Mouse (Mus musculus): ENCODE data around the gene Nell1.

Nell1 gene

GRCm38 (mm10) chr7:50629186-50629585, 654.5 kb downstream of the Nell1 start:
- no peaks in the 10 kb centered on the region for H3K36me3 ChIP-seq (ENCODE audit: control insufficient read depth, insufficient read depth, low read length, poor library complexity, severe bottlenecking)
- H3K27me3 ChIP-seq (ENCODE audit: control insufficient read depth, insufficient read depth, low read length, poor library complexity, severe bottlenecking): no peaks in the 10 kb centered on the region
- DNase-seq (ENCODE audit: low read depth, low spot score): no peak

- Histone ChIP-seq H3K36me3 (ENCODE audit: control insufficient read depth, insufficient read depth, low read length, poor library complexity, severe bottlenecking) (no peaks in the 10 kb centered on the region), H3K27me3 (ENCODE audit: control insufficient read depth, insufficient read depth, low read length, poor library complexity, severe bottlenecking) (no peaks in the 10 kb centered on the region)
- DNase-seq (ENCODE audit: low read depth, low spot score): no peak
These were observed 658.5 kb downstream of the Nell1 start for GRCm38 (mm10) chr7:50633147-50633546.

GRCm38 (mm10) chr7:50672266-50672665, 697.6 kb downstream of the Nell1 start:
- Histone ChIP-seq H3K36me3 (ENCODE audit: control insufficient read depth, insufficient read depth, low read length, poor library complexity, severe bottlenecking) (no peaks in the 10 kb centered on the region), H3K27me3 (ENCODE audit: control insufficient read depth, insufficient read depth, low read length, poor library complexity, severe bottlenecking) (no peaks in the 10 kb centered on the region)
- no peak for DNase-seq (ENCODE audit: low read depth, low spot score)

DNA sequence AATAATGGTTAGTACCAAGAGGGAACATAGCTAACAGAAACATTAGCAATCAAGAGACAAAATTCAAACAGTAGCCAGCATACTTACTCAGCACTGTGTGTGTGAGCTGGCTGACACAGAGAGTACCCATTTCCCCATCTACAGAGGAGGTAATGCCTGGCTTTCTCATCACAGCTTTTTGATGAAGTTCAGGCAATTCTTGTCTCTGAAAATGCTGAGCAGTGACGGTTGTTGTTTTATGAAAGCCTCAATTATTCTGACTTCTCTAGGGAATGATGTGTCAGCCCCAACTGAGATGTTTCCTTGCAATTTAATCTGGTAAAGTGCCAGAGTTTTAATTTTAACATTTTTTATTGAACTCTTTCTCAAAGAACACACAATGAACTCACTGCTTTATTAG, 700.8 kb downstream of the Nell1 start:
- DNase-seq (ENCODE audit: low read depth, low spot score): no peak
- H3K27me3 ChIP-seq (ENCODE audit: control insufficient read depth, insufficient read depth, low read length, poor library complexity, severe bottlenecking): no peaks in the 10 kb centered on the region
- H3K36me3 ChIP-seq (ENCODE audit: control insufficient read depth, insufficient read depth, low read length, poor library complexity, severe bottlenecking): no peaks in the 10 kb centered on the region

DNA sequence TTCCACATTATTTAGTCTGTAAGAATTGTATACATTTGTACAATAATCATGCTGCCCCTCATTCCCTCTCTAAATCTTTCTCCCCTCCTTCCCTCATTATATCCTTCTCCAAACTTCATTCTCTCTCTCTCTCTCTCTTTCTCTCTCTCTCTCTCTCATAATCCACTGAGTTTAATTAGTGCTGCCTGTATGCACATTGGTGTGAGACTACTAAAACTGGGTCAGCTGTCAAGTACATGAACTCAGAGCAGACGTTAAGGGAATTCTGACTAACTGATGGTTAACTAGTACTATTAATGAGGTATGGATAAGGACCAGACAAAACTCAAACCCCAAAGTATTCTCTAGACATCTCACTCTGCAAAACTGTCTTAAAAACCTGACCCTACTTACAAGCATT, 702.8 kb downstream of the Nell1 start:
- no peak for DNase-seq (ENCODE audit: low read depth, low spot score)
- H3K36me3 ChIP-seq (ENCODE audit: control insufficient read depth, insufficient read depth, low read length, poor library complexity, severe bottlenecking): no peaks in the 10 kb centered on the region
- H3K27me3 ChIP-seq (ENCODE audit: control insufficient read depth, insufficient read depth, low read length, poor library complexity, severe bottlenecking): no peaks in the 10 kb centered on the region

- H3K27me3 ChIP-seq (ENCODE audit: control insufficient read depth, insufficient read depth, low read length, poor library complexity, severe bottlenecking): no peaks in the 10 kb centered on the region
- DNase-seq (ENCODE audit: low read depth, low spot score): no peak
- H3K36me3 ChIP-seq (ENCODE audit: control insufficient read depth, insufficient read depth, low read length, poor library complexity, severe bottlenecking): no peaks in the 10 kb centered on the region
These were observed 711.7 kb downstream of the Nell1 start for GRCm38 (mm10) chr7:50686337-50686736.

- Histone ChIP-seq H3K36me3 (ENCODE audit: control insufficient read depth, insufficient read depth, low read length, poor library complexity, severe bottlenecking) (no peaks in the 10 kb centered on the region), H3K27me3 (ENCODE audit: control insufficient read depth, insufficient read depth, low read length, poor library complexity, severe bottlenecking) (no peaks in the 10 kb centered on the region)
- no peak for DNase-seq (ENCODE audit: low read depth, low spot score)
These were observed 750.5 kb downstream of the Nell1 start for GRCm38 (mm10) chr7:50725166-50725565.

DNA sequence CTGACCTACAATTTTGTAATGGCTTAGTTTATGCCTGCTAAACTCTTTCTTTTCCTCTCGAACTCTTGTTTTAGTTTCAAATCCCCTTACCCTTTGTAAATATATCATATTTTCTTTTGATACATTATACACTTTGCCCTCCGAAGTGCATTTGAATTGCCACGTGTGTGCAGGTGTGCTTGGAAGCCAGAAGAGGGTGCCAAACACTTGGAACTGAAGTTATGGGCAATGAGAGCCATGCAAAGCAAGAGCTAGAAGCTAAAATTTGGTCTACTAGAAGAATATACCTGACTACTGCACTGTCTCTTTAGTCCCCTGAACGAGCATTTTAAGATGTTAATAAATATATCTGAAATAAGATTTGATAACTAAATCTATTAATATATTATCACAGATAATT, 756.3 kb downstream of the Nell1 start:
- DNase-seq (ENCODE audit: low read depth, low spot score): no peak
- Histone ChIP-seq H3K36me3 (ENCODE audit: control insufficient read depth, insufficient read depth, low read length, poor library complexity, severe bottlenecking) (no peaks in the 10 kb centered on the region), H3K27me3 (ENCODE audit: control insufficient read depth, insufficient read depth, low read length, poor library complexity, severe bottlenecking) (no peaks in the 10 kb centered on the region)

DNA sequence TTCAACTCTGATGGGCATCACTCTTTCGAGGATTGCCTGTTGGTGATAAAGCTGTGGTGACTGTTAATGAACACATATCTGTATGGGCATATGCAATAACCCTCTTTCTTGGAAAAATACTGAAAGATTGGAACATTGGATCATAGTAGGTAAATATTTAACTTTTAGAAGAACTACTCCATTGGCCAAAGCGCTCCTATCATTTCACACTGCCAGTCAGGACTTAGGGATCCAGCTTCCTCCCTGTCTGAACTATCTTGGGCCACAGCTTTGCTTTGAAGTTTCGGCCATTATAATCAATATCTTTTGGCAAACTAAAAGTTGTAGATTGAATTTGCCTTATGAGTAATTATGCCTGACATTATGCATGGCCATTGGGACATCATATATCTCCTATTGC, 780.9 kb downstream of the Nell1 start:
- H3K36me3 ChIP-seq (ENCODE audit: control insufficient read depth, insufficient read depth, low read length, poor library complexity, severe bottlenecking): no peaks in the 10 kb centered on the region
- no peak for DNase-seq (ENCODE audit: low read depth, low spot score)
- no peaks in the 10 kb centered on the region for H3K27me3 ChIP-seq (ENCODE audit: control insufficient read depth, insufficient read depth, low read length, poor library complexity, severe bottlenecking)

- Histone ChIP-seq H3K27me3 (ENCODE audit: control insufficient read depth, insufficient read depth, low read length, poor library complexity, severe bottlenecking) (no peaks in the 10 kb centered on the region), H3K36me3 (ENCODE audit: control insufficient read depth, insufficient read depth, low read length, poor library complexity, severe bottlenecking) (no peaks in the 10 kb centered on the region)
- no peak for DNase-seq (ENCODE audit: low read depth, low spot score)
These were observed 781.7 kb downstream of the Nell1 start for GRCm38 (mm10) chr7:50756409-50756808.

- H3K36me3 ChIP-seq (ENCODE audit: control insufficient read depth, insufficient read depth, low read length, poor library complexity, severe bottlenecking): no peaks in the 10 kb centered on the region
- H3K27me3 ChIP-seq (ENCODE audit: control insufficient read depth, insufficient read depth, low read length, poor library complexity, severe bottlenecking): no peaks in the 10 kb centered on the region
- DNase-seq (ENCODE audit: low read depth, low spot score): no peak
These were observed 798.9 kb downstream of the Nell1 start for GRCm38 (mm10) chr7:50773516-50773915.

DNA sequence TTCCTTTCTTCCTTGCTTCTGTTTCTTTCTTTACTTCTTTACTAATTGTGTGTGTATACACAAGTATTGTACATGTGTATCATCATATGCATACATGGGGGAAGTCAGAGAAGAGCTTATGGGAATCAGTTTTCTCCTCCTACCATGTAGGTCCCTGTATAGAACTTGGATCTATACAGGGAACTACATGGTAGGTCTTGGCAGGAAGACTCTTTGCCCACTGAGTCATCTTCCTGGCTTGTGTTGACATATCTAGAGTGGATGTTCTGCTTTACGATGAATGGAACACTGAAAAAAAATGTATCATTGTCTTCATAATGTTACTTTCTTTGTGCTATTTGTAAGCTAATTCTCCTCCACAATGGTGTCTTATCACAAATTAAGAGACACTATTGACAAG, 806.4 kb downstream of the Nell1 start:
- Histone ChIP-seq H3K36me3 (ENCODE audit: control insufficient read depth, insufficient read depth, low read length, poor library complexity, severe bottlenecking) (no peaks in the 10 kb centered on the region), H3K27me3 (ENCODE audit: control insufficient read depth, insufficient read depth, low read length, poor library complexity, severe bottlenecking) (no peaks in the 10 kb centered on the region)
- DNase-seq (ENCODE audit: low read depth, low spot score): no peak

GRCm38 (mm10) chr7:50783652-50784051, 809.0 kb downstream of the Nell1 start:
- no peaks in the 10 kb centered on the region for H3K27me3 ChIP-seq (ENCODE audit: control insufficient read depth, insufficient read depth, low read length, poor library complexity, severe bottlenecking)
- no peak for DNase-seq (ENCODE audit: low read depth, low spot score)
- no peaks in the 10 kb centered on the region for H3K36me3 ChIP-seq (ENCODE audit: control insufficient read depth, insufficient read depth, low read length, poor library complexity, severe bottlenecking)

- no peak for DNase-seq (ENCODE audit: low read depth, low spot score)
- Histone ChIP-seq H3K27me3 (ENCODE audit: control insufficient read depth, insufficient read depth, low read length, poor library complexity, severe bottlenecking) (no peaks in the 10 kb centered on the region), H3K36me3 (ENCODE audit: control insufficient read depth, insufficient read depth, low read length, poor library complexity, severe bottlenecking) (no peaks in the 10 kb centered on the region)
These were observed 851.5 kb downstream of the Nell1 start for GRCm38 (mm10) chr7:50826180-50826579.

DNA sequence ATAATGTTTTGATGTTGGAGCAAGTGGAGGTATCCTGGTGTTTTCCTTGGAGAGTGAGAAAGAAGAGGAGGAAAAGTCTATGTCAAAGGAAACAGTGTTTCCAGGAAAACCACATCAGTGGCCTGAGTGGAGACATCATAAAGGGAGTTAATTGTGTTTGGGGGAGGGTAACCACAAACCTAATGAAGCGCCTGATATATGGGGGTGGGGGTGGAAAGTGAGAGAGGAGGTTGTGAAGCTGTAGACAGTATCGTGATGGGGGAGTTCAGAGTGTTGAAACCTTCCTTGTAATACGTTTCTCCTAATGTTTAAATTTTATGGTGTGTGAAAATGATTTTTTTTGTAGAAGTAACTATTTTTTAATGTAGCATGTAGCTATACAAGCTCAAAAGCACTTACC, 858.1 kb downstream of the Nell1 start:
- H3K36me3 ChIP-seq (ENCODE audit: control insufficient read depth, insufficient read depth, low read length, poor library complexity, severe bottlenecking): no peaks in the 10 kb centered on the region
- DNase-seq (ENCODE audit: low read depth, low spot score): no peak
- no peaks in the 10 kb centered on the region for H3K27me3 ChIP-seq (ENCODE audit: control insufficient read depth, insufficient read depth, low read length, poor library complexity, severe bottlenecking)

- Histone ChIP-seq H3K27me3 (ENCODE audit: control insufficient read depth, insufficient read depth, low read length, poor library complexity, severe bottlenecking) (no peaks in the 10 kb centered on the region), H3K36me3 (ENCODE audit: control insufficient read depth, insufficient read depth, low read length, poor library complexity, severe bottlenecking) (no peaks in the 10 kb centered on the region)
- no peak for DNase-seq (ENCODE audit: low read depth, low spot score)
These were observed 868.0 kb downstream of the Nell1 start for GRCm38 (mm10) chr7:50842646-50843045.
